Mouse (Mus musculus) layer of hippocampus, adult 2 months (tissue): ENCODE measurements at regions not wholly inside any gene's neighbourhood (a gene's known extent, or its start where the extent isn't known, plus 50 kb on each side); places are given as distances from the start of the nearest gene placed in this dataset.

ENCODE experiments used
- DNase-seq, 2 experiments: peaks; one replicate each; pipeline ENCODE4 v3.0.0; 2022; ENCODE audit warnings: low spot score in 2 of 2
- H3K27ac ChIP-seq: fragments of 200-600 bp; 2 replicates; pipeline ENCODE4 v1.8.1; 2022
- H3K4me3 ChIP-seq: fragments of 200-600 bp; 2 replicates; pipeline ENCODE4 v1.8.1; 2022; ENCODE audit warnings: mild to moderate bottlenecking
- CTCF ChIP-seq: fragments of 200-600 bp; conservative IDR thresholded peaks from 2 replicates; pipeline ENCODE4 v1.8.1; 2022; ENCODE audit warnings: antibody characterized with exemption, mild to moderate bottlenecking, moderate library complexity
- microRNA-seq, 2 experiments: library from miRNA; unstranded; fragments of <30 nt; microRNA quantifications; one replicate each; pipeline ENCODE4 v1.2.0; 2021

GRCm38 (mm10) chr17:82153446-82153845 is 415.3 kb upstream of the Slc8a1 start:
- H3K27ac ChIP-seq = no peak overlapping the region
- H3K4me3 ChIP-seq = no peak overlapping the region
- DNase-seq = no peak
- no peak for TF ChIP-seq CTCF

DNA sequence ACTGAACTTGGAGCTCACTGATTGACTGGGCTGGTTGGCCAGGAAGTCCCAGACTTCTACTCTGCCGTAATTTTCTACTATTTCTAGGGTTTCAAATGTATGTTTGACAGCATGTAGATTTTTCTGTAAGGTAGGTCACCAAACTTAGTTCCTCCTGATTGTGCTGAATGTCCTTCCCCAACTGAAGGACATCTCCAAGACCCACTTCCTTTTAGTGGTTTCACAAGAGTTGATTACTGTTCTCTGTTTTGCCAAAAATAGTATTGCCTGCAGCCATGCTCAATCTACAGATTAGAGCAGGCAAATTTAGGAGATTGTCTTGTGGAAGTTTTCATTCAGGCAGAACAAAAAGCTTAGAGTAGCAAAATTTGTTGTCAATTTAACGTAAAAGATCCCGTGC is 396.7 kb upstream of the Slc8a1 start:
- DNase-seq = no peak
- no peak overlapping the region for H3K27ac ChIP-seq
- no peak for TF ChIP-seq CTCF
- no peak overlapping the region for H3K4me3 ChIP-seq

DNA sequence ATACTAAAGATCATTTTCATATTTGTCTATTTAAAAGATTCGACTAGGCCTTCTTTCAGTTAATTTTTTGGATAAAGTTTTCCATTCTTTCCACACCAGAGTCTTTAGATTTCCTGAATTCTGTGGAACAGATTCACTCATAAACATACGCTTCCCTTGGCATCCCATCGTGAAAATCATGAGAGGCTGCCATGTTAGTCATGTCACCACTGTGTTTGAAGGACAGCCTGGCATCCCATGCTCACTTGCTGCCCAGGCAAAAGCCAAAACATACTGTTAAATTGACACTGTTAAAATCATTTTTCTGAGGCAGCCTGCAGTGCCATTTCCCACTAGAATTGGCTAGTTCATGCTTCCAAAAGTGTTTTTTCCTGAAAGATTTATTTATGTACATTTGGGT is 394.8 kb upstream of the Slc8a1 start:
- no peak for TF ChIP-seq CTCF
- no peak overlapping the region for H3K4me3 ChIP-seq
- no peak for DNase-seq
- no peak overlapping the region for H3K27ac ChIP-seq

DNA sequence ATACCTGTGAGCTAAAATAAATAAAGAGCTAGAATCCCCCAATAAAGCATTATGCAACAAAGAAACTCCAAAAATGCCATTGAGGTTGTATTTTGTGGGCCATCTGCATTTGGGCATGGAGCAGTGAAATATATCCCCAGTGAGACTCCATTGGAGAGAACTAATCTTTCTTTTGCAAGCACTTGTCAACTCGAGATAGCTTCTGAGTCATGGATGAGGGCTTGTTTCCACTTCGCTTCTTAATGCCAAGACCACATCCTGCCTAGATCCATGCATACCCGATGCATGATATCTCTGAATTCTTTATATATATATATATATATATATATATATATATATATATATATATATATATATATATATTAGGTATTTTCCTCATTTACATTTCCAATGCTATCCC is 349.0 kb upstream of the Slc8a1 start:
- no peak overlapping the region for H3K4me3 ChIP-seq
- no peak for DNase-seq
- no peak overlapping the region for H3K27ac ChIP-seq
- no peak for TF ChIP-seq CTCF

DNA sequence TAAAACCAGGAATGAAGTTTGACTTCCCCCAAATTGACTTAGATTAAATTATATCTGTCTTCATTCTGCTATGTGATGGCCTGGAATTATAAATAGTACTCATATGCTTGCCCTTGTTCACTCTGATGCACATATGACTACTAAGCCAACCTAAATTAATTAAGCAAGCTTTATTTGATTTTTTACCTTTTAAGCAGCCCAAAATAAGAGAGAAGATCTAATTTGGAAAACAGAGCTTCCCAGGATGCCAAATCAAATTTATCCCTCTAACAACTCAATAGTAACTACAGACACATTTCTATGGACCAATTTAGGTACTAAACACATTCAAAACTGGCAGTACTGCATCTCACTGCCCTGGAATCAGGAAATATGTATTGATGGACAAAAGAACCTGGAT is 342.1 kb upstream of the Slc8a1 start:
- Histone ChIP-seq H3K4me3 (no peak overlapping the region), H3K27ac (no peak overlapping the region)
- no peak for TF ChIP-seq CTCF
- DNase-seq = no peak

Small RNA genes lying in the stretch of these regions (microRNA-seq; reads per million reads assigned to microRNA genes)
- 0 reads per million in 2 experiments for gene Gm23400
- gene Gm27359 = 0 reads per million in 2 experiments
